Mouse (Mus musculus) layer of hippocampus, postnatal 36 days (tissue): Measurements from ENCODE around the gene a. TPM values are rescaled to one million over a fixed set of nuclear protein-coding genes. Genes with fewer than 3 reads are reported as not detected.

Source experiments
- total RNA-seq, 2 experiments: library from RNA; stranded (reverse); gene quantifications; 2 replicates each; pipeline ENCODE4 v1.2.3; 2021

a gene
- total RNA-seq, 2 experiments from 2014 or later = not detected

Other genes starting within 250 kb of the a start
- under 1 TPM in 1 of 2 experiments, not detected in 1; 0.99 TPM for gene 1700003F12Rik, start 244.3 kb upstream of the a start, total RNA-seq
- gene Actl10, start 239.6 kb upstream of the a start, total RNA-seq = not detected
- gene Necab3, start 232.5 kb upstream of the a start, total RNA-seq = 10 to 100 TPM; 26.8 to 28.6 TPM
- 1 to 10 TPM; 4.9 to 5.8 TPM for gene E2f1, start 221.5 kb upstream of the a start, total RNA-seq
- 10 to 100 TPM in 1 of 2 experiments, 1 to 10 TPM in 1; 10.0 to 10.5 TPM for gene Pxmp4, start 187.7 kb upstream of the a start, total RNA-seq
- 10 to 100 TPM in 1 of 2 experiments, 1 to 10 TPM in 1; 9.2 to 10.1 TPM for gene Zfp341, start 178.1 kb upstream of the a start, total RNA-seq
- not detected for gene 4930519P11Rik, start 178.0 kb upstream of the a start, total RNA-seq
- gene Chmp4b, start 139.7 kb upstream of the a start, total RNA-seq = 100 to 1,000 TPM; 212 to 220 TPM
- not detected for gene Gm14214, start 21.4 kb upstream of the a start, total RNA-seq
- 10 to 100 TPM; 66.5 to 67.0 TPM for gene Raly, start 306 bp upstream of the a start, total RNA-seq
- gene Eif2s2, start 101.5 kb downstream of the a start, total RNA-seq = 10 to 100 TPM; 53.5 to 55.3 TPM
- under 1 TPM; 0.27 to 0.30 TPM for gene Gm14226, start 226.9 kb downstream of the a start, total RNA-seq